Mouse (Mus musculus): Measurements from ENCODE around the gene Chd9.
A peak's percentile ranks its signal among the peaks of the same experiment; 100 is the strongest.

- TF ChIP-seq POLR2A (IDR thresholded peaks at IDR 0.05; ENCODE audit: insufficient read depth, low read depth, low read length), result 0 out of 2 replicates have a peak, but pooled peaks have one; percentile 10
- TF ChIP-seq CTCF (IDR thresholded peaks at IDR 0.05; ENCODE audit: insufficient read depth, low read depth, low read length), result no peak
Observed at GRCm38 (mm10) chr8:90877430-90877975, 49.4 kb downstream of the Chd9 start.

Data from olfactory bulb, adult 2 months (tissue).